Mouse (Mus musculus) embryonic facial prominence, embryonic 13.5 days (tissue): ENCODE data around the gene Relb. TPM values are rescaled to one million over a fixed set of nuclear protein-coding genes. Genes with fewer than 3 reads are reported as not detected.

Source experiments
- ATAC-seq: fragments of 200-750 bp; cut with Nextera tagmentation; 2 replicates; pipeline ENCODE4 v1.8.0; 2017; ENCODE audit warnings: low read depth; ENCODE audit not compliant: insufficient number of reproducible peaks, insufficient read depth, low FRiP score, low TSS enrichment
- H3K27ac ChIP-seq: fragments of 300-500 bp; sonication (generic); 2 replicates; pipeline ENCODE4 v1.5.1; 2015; ENCODE audit warnings: moderate library complexity, mild to moderate bottlenecking, inconsistent platforms
- H3K27me3 ChIP-seq: fragments of 300-500 bp; sonication (generic); 2 replicates; pipeline ENCODE4 v1.6.1; 2015; ENCODE audit warnings: mild to moderate bottlenecking, inconsistent platforms
- H3K36me3 ChIP-seq: fragments of 300-500 bp; sonication (generic); 2 replicates; pipeline ENCODE4 v1.6.1; 2015; ENCODE audit warnings: mild to moderate bottlenecking, inconsistent platforms
- H3K4me1 ChIP-seq: fragments of 300-500 bp; sonication (generic); 2 replicates; pipeline ENCODE4 v1.6.1; 2015; ENCODE audit warnings: inconsistent platforms
- H3K4me2 ChIP-seq: fragments of 300-500 bp; sonication (generic); 2 replicates; pipeline ENCODE4 v1.6.1; 2015; ENCODE audit warnings: moderate library complexity, mild to moderate bottlenecking, inconsistent platforms
- H3K4me3 ChIP-seq: fragments of 300-500 bp; sonication (generic); 2 replicates; pipeline ENCODE4 v1.5.1; 2015; ENCODE audit warnings: mild to moderate bottlenecking, inconsistent platforms
- H3K9ac ChIP-seq: fragments of 300-500 bp; sonication (generic); 2 replicates; pipeline ENCODE4 v1.6.1; 2015; ENCODE audit warnings: mild to moderate bottlenecking, inconsistent platforms
- H3K9me3 ChIP-seq: fragments of 300-500 bp; sonication (generic); 2 replicates; pipeline ENCODE4 v1.6.1; 2016; ENCODE audit warnings: inconsistent platforms
- WGBS: fragments of 180-500 bp; shearing (Covaris S2); methylation state at CpG from one replicate; pipeline ENCODE4 v1.1.7; 2015; ENCODE audit warnings: mixed read lengths; 5-methylcytosine and 5-hydroxymethylcytosine counted together
- polyA plus RNA-seq: library from polyadenylated mRNA; unstranded; fragments of >200 nt; fragmentation: Nextera tagmentation; extraction: Ambion mirVana; gene quantifications from 2 replicates; pipeline ENCODE4 v1.2.1, GENCODE M21; 2015

The Relb gene
- 7.5 and 10.5 TPM in 2 replicates for polyA plus RNA-seq

GRCm38 (mm10) chr7:19629361-19629734, at the start of gene Relb:
Relb (minus strand) TSS chr7:19629438.
- H3K36me3 ChIP-seq: peaks cover 26% of the 10 kb centered on the region
- H3K27ac ChIP-seq: peak within 1 kb of the TSS; percentile 88
- H3K4me2 ChIP-seq: peak within 1 kb of the TSS; percentile 84
- ATAC-seq: peak; percentile 59
- H3K4me1 ChIP-seq: 0 out of 2 replicates have a peak, but pooled peaks cover 4% of the 10 kb centered on the region
- no peaks in the 10 kb centered on the region for H3K27me3 ChIP-seq
- WGBS: under 1% methylated on average over 41 of the region's 41 CpGs
- peak within 1 kb of the TSS; percentile 68 for H3K9ac ChIP-seq
- H3K4me3 ChIP-seq: peak within 1 kb of the TSS; percentile 79
- H3K9me3 ChIP-seq: no peaks in the 10 kb centered on the region

GRCm38 (mm10) chr7:19678901-19679300, 49.7 kb upstream of the Relb start:
- no peak overlapping the region for H3K4me2 ChIP-seq
- H3K4me3 ChIP-seq: no peak overlapping the region
- H3K27ac ChIP-seq: no peak overlapping the region
- no peak overlapping the region for H3K9ac ChIP-seq
- H3K36me3 ChIP-seq: no peaks in the 10 kb centered on the region
- 86% methylated on average over 3 of the region's 3 CpGs for WGBS
- H3K4me1 ChIP-seq: no peaks in the 10 kb centered on the region
- H3K9me3 ChIP-seq: no peaks in the 10 kb centered on the region
- no peaks in the 10 kb centered on the region for H3K27me3 ChIP-seq
- ATAC-seq: no peak

GRCm38 (mm10) chr7:19677872-19678271, 48.6 kb upstream of the Relb start, which contains the start of gene Apoc2:
Apoc2 (minus strand) TSS chr7:19677941.
- 62% methylated on average over 8 of the region's 8 CpGs for WGBS
- H3K9ac ChIP-seq: no peak within 1 kb of the TSS
- ATAC-seq: no peak

GRCm38 (mm10) chr7:19676662-19677061, 47.4 kb upstream of the Relb start:
- H3K4me1 ChIP-seq: no peaks in the 10 kb centered on the region
- no peak overlapping the region for H3K4me2 ChIP-seq
- H3K36me3 ChIP-seq: no peaks in the 10 kb centered on the region
- H3K9ac ChIP-seq: no peak overlapping the region
- H3K27me3 ChIP-seq: no peaks in the 10 kb centered on the region
- no peak overlapping the region for H3K27ac ChIP-seq
- no peaks in the 10 kb centered on the region for H3K9me3 ChIP-seq
- ATAC-seq: no peak
- 53% methylated on average over 1 of the region's 1 CpGs for WGBS
- no peak overlapping the region for H3K4me3 ChIP-seq

More at GRCm38 (mm10) chr7:19677872-19678271, 48.6 kb upstream of the Relb start, which contains the start of gene Apoc2:
- Histone ChIP-seq H3K36me3 (no peaks in the 10 kb centered on the region), H3K4me3 (no peak within 1 kb of the TSS), H3K4me1 (no peaks in the 10 kb centered on the region), H3K9me3 (no peaks in the 10 kb centered on the region), H3K4me2 (no peak within 1 kb of the TSS), H3K27ac (no peak within 1 kb of the TSS), H3K27me3 (no peaks in the 10 kb centered on the region)

- no peaks in the 10 kb centered on the region for H3K4me1 ChIP-seq
- H3K36me3 ChIP-seq: no peaks in the 10 kb centered on the region
- no peaks in the 10 kb centered on the region for H3K27me3 ChIP-seq
- H3K27ac ChIP-seq: no peak overlapping the region
- no peak overlapping the region for H3K4me2 ChIP-seq
- no peaks in the 10 kb centered on the region for H3K9me3 ChIP-seq
- no peak overlapping the region for H3K9ac ChIP-seq
- 77% methylated on average over 10 of the region's 10 CpGs for WGBS
- H3K4me3 ChIP-seq: no peak overlapping the region
- no peak for ATAC-seq
Observed at GRCm38 (mm10) chr7:19675824-19676223, 46.6 kb upstream of the Relb start.

GRCm38 (mm10) chr7:19673083-19673699, 44.0 kb upstream of the Relb start:
- H3K36me3 ChIP-seq: no peaks in the 10 kb centered on the region
- ATAC-seq: no peak
- H3K27me3 ChIP-seq: no peaks in the 10 kb centered on the region
- no peak overlapping the region for H3K9ac ChIP-seq
- no peak overlapping the region for H3K4me2 ChIP-seq
- H3K9me3 ChIP-seq: no peaks in the 10 kb centered on the region
- no peak overlapping the region for H3K27ac ChIP-seq
- WGBS: 60% methylated on average over 14 of the region's 14 CpGs
- peaks cover 5% of the 10 kb centered on the region for H3K4me1 ChIP-seq
- no peak overlapping the region for H3K4me3 ChIP-seq

- 68% methylated on average over 10 of the region's 10 CpGs for WGBS
- no peak overlapping the region for H3K9ac ChIP-seq
- no peak overlapping the region for H3K4me2 ChIP-seq
- no peak overlapping the region for H3K4me3 ChIP-seq
- peaks cover 5% of the 10 kb centered on the region for H3K4me1 ChIP-seq
- H3K9me3 ChIP-seq: no peaks in the 10 kb centered on the region
- H3K36me3 ChIP-seq: no peaks in the 10 kb centered on the region
- ATAC-seq: no peak
- H3K27ac ChIP-seq: no peak overlapping the region
- H3K27me3 ChIP-seq: no peaks in the 10 kb centered on the region
Observed at GRCm38 (mm10) chr7:19671511-19671910, 42.3 kb upstream of the Relb start.

- WGBS: 5% methylated on average over 10 of the region's 10 CpGs
- Histone ChIP-seq H3K9me3 (no peaks in the 10 kb centered on the region), H3K4me2 (peak overlapping the region; percentile 47), H3K4me1 (peaks cover 10% of the 10 kb centered on the region), H3K27me3 (no peaks in the 10 kb centered on the region), H3K36me3 (no peaks in the 10 kb centered on the region), H3K4me3 (peak overlapping the region; percentile 17), H3K27ac (peak overlapping the region; percentile 73), H3K9ac (peak overlapping the region; percentile 62)
- peak; percentile 45 for ATAC-seq
Observed at GRCm38 (mm10) chr7:19668947-19669721, 39.9 kb upstream of the Relb start.

GRCm38 (mm10) chr7:19667434-19667833, 38.2 kb upstream of the Relb start:
- no peaks in the 10 kb centered on the region for H3K9me3 ChIP-seq
- H3K4me1 ChIP-seq: peaks cover 23% of the 10 kb centered on the region
- H3K4me2 ChIP-seq: no peak overlapping the region
- no peak overlapping the region for H3K27ac ChIP-seq
- 75% methylated on average over 2 of the region's 2 CpGs for WGBS
- no peaks in the 10 kb centered on the region for H3K36me3 ChIP-seq
- ATAC-seq: no peak
- H3K9ac ChIP-seq: no peak overlapping the region
- H3K4me3 ChIP-seq: no peak overlapping the region
- H3K27me3 ChIP-seq: no peaks in the 10 kb centered on the region

- WGBS: 63% methylated on average over 3 of the region's 3 CpGs
- Histone ChIP-seq H3K27ac (no peak overlapping the region), H3K27me3 (no peaks in the 10 kb centered on the region), H3K36me3 (peaks cover 3% of the 10 kb centered on the region), H3K4me3 (no peak overlapping the region), H3K4me1 (peaks cover 23% of the 10 kb centered on the region), H3K9me3 (no peaks in the 10 kb centered on the region), H3K9ac (no peak overlapping the region), H3K4me2 (no peak overlapping the region)
- ATAC-seq: no peak
Observed at GRCm38 (mm10) chr7:19666750-19667149, 37.5 kb upstream of the Relb start.

GRCm38 (mm10) chr7:19664955-19665841, 36.0 kb upstream of the Relb start, which contains the start of gene Clptm1:
Clptm1 (minus strand) TSS chr7:19665033.
- WGBS: under 1% methylated on average over 63 of the region's 63 CpGs
- Histone ChIP-seq H3K27me3 (no peaks in the 10 kb centered on the region), H3K4me3 (peak within 1 kb of the TSS; percentile 100), H3K9me3 (no peaks in the 10 kb centered on the region), H3K36me3 (peaks cover 14% of the 10 kb centered on the region), H3K4me1 (peaks cover 23% of the 10 kb centered on the region), H3K27ac (peak within 1 kb of the TSS; percentile 92), H3K9ac (peak within 1 kb of the TSS; percentile 99), H3K4me2 (peak within 1 kb of the TSS; percentile 82)
- ATAC-seq: peak; percentile 86
